Mouse (Mus musculus) lung, adult 2 months (tissue): ENCODE data around the gene Gm2431.
A peak's percentile ranks its signal among the peaks of the same experiment; 100 is the strongest.

Experiments used
- CTCF ChIP-seq: fragments of 200-500 bp; IDR thresholded peaks from 2 replicates; pipeline ENCODE4 v1.5.1; 2011; ENCODE audit warnings: mild to moderate bottlenecking, low read length, control low read depth; ENCODE audit not compliant: insufficient read depth
- POLR2A ChIP-seq: fragments of 200-500 bp; IDR thresholded peaks from 2 replicates; pipeline ENCODE4 v1.6.1; 2011; ENCODE audit warnings: low read depth, mild to moderate bottlenecking, control low read depth, low read length, borderline replicate concordance; ENCODE audit errors: extremely low read depth

- TF ChIP-seq CTCF, result 0 out of 2 replicates have a peak, but pooled peaks have one; percentile 6
- TF ChIP-seq POLR2A, result no peak
Measured at GRCm38 (mm10) chr7:142249824-142250223, 8.3 kb downstream of the Gm2431 start.
